Mouse (Mus musculus) hindbrain, embryonic 14.5 days (tissue): ENCODE measurements around the gene Acsbg2. TPM values are rescaled to one million over a fixed set of nuclear protein-coding genes. Genes with fewer than 3 reads are reported as not detected.

Experiments used
- ATAC-seq: fragments of 200-750 bp; cut with Nextera tagmentation; 2 replicates; pipeline ENCODE4 v1.8.0; 2017; ENCODE audit warnings: moderate number of reproducible peaks, mild to moderate bottlenecking, moderate TSS enrichment, moderate library complexity; ENCODE audit not compliant: low FRiP score
- DNase-seq: peaks from one replicate; pipeline ENCODE4 v3.0.0-alpha.2; 2015; ENCODE audit warnings: low spot score
- H3K27ac ChIP-seq: fragments of 300-500 bp; sonication (generic); 2 replicates; pipeline ENCODE4 v1.5.1; 2014; ENCODE audit warnings: mild to moderate bottlenecking, moderate library complexity
- H3K27me3 ChIP-seq: fragments of 300-500 bp; sonication (generic); 2 replicates; pipeline ENCODE4 v1.6.1; 2014; ENCODE audit warnings: mild to moderate bottlenecking, low read length, mixed read lengths; ENCODE audit not compliant: control insufficient read depth, insufficient read depth
- H3K36me3 ChIP-seq: fragments of 300-500 bp; sonication (generic); replicated peaks from 2 replicates; pipeline ENCODE4 v1.6.1; 2014; ENCODE audit not compliant: control insufficient read depth, insufficient read depth
- H3K4me1 ChIP-seq: fragments of 300-500 bp; sonication (generic); replicated peaks from 2 replicates; pipeline ENCODE4 v1.6.1; 2014; ENCODE audit warnings: antibody characterized with exemption, low read length, mixed read lengths; ENCODE audit not compliant: control insufficient read depth, insufficient read depth
- H3K4me2 ChIP-seq: fragments of 300-500 bp; sonication (generic); replicated peaks from 2 replicates; pipeline ENCODE4 v1.6.1; 2014; ENCODE audit warnings: mild to moderate bottlenecking, moderate library complexity
- H3K4me3 ChIP-seq: fragments of 300-500 bp; sonication (generic); replicated peaks from 2 replicates; pipeline ENCODE4 v1.5.1; 2014; ENCODE audit warnings: mild to moderate bottlenecking, low read length
- H3K9ac ChIP-seq: fragments of 300-500 bp; sonication (generic); 2 replicates; pipeline ENCODE4 v1.6.1; 2014
- H3K9me3 ChIP-seq: fragments of 300-500 bp; sonication (generic); 2 replicates; pipeline ENCODE4 v1.6.1; 2016; ENCODE audit warnings: low read length; ENCODE audit not compliant: control insufficient read depth
- WGBS: fragments of 180-500 bp; shearing (Covaris S2); extraction: QIAGEN DNeasy Blood & Tissue Kit; methylation state at CpG from one replicate; pipeline ENCODE4 v1.1.7; 2014; 5-methylcytosine and 5-hydroxymethylcytosine counted together
- polyA plus RNA-seq: library from polyadenylated mRNA; unstranded; fragments of >200 nt; fragmentation: Nextera tagmentation; extraction: Ambion mirVana; gene quantifications from 2 replicates; pipeline ENCODE4 v1.2.1, GENCODE M21; 2014

The Acsbg2 gene
- polyA plus RNA-seq, 1 experiment from 2014 or later: not detected

DNA sequence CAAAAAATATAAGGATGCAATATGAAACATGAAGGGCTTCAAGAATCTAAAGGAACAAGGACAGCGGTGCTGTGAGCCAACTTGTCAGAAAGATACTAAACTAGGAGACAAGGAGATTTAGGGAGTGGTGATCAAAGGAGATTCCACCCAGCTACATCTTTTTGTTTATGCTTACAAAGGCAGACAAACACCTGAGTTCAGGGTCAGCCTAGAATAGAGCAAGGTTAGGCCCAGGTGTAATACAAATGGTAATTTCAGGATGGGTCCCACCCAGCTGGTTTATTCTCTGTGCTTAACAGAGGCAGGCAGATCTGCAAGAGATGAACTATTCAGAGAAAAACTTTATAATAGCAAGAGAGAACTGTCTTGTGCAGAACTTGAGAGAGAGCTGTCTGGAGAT lies 40.9 kb downstream of the Acsbg2 start:
- H3K9ac ChIP-seq: no peak overlapping the region
- no peak overlapping the region for H3K27ac ChIP-seq
- peaks cover 20% of the 10 kb centered on the region for H3K4me1 ChIP-seq
- H3K9me3 ChIP-seq: no peaks in the 10 kb centered on the region
- DNase-seq (no peak), ATAC-seq (no peak)
- no peaks in the 10 kb centered on the region for H3K36me3 ChIP-seq
- H3K4me3 ChIP-seq: no peak overlapping the region
- H3K4me2 ChIP-seq: no peak overlapping the region
- 92% methylated on average over 1 of the region's 1 CpGs for WGBS
- peaks cover 20% of the 10 kb centered on the region for H3K27me3 ChIP-seq

DNA sequence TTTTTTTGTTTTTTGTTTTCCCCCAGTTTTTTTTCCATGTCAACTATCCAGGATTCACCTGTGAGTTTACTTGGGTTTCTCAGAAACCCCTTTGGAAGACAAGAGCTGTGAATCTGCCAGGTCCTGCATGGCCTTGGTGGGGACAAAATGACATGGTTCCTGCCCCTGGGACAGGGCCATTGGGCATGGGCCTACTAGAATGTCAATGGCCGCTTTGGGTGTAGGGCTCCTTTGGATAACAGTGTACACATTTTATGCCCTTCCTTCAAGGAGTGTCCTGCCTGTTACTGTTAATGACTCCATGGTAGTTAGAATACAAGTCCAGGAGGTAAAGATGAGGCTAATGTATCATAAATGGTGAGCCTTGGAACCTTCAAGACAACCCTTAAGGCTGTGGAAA lies 41.3 kb downstream of the Acsbg2 start:
- 94% methylated on average over 1 of the region's 1 CpGs for WGBS
- Histone ChIP-seq H3K4me2 (no peak overlapping the region), H3K4me1 (peaks cover 20% of the 10 kb centered on the region), H3K4me3 (no peak overlapping the region), H3K9ac (no peak overlapping the region), H3K27ac (no peak overlapping the region), H3K9me3 (no peaks in the 10 kb centered on the region), H3K27me3 (peaks cover 20% of the 10 kb centered on the region), H3K36me3 (no peaks in the 10 kb centered on the region)
- DNase-seq: no peak
- ATAC-seq: no peak

DNA sequence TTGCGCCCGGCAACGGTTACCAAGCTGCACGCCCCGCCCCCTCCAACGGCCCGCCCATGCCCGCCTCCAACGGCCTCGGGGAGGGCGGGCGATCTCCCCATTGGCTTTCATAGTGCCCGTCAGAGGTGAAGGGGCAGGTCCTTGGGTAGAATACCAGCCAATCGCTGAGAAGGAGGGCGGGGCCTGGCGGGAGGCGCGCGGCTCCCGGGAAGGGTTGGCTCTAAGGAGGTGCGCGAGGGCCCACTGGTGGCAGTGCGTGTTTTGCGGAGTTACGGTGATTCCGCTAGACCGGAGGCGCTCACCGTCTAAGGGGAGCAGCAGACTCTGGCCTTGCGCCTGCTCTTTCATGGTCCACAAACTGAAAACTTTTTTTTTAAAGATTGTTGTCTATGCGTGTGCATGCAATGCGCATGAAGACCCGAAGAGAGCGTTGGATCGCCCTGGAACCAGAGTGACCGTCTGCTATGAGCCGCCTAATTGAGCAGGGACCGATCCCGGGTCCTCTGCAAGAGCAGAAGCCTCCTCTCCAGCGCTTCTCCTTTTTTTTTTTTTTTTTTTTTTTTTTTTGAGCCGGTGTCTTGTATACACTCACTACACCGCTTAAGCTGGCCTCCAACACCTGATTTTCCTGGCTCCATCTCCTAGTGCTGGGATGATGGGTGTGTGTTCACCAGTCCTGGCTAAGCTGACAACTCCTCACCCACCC lies 43.0 kb downstream of the Acsbg2 start:
- peak overlapping the region; percentile 56; the same call in 1 of the 2 replicates for H3K9ac ChIP-seq
- WGBS: under 1% methylated on average over 37 of the region's 42 CpGs

DNA sequence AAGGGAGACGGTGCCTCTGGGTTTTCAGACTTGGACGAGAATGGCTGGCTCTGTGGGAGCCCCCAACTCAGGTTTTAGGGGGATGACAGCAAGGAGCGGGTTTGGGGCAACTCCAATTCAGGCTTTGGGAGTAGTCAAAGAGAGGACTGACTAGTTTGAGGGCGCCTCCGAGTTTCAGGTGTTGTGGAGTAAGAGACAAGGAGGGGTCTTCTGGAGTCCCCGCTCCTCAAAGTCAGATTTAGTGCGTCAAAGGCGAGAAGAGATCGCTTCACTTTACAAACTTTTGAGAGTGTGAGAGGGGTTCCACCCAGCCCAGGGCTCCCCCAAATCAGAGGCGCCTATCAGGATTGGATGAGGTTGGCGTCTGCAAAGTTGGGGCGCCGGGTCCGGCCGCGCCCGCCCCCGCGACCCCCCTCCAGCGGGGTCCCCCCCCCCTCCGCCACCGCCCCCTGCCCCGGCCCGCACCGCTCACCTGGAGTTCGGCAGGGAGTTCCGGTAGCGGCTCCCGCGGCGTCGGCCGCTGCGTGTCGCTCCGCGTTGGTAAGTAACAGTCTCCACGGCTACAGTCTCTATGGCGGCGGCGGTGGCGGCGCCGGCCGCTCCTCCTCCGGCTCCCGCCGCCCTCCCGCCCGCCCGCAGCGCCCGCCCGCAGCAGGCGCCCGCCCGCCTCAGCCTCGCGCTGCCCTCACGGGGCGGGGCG lies 43.7 kb downstream of the Acsbg2 start, which contains the start of gene Rfx2:
Gene Rfx2, minus strand, starts transcription at position 603 of the 700 bp plus-strand sequence.
- ATAC-seq (no peak), DNase-seq (no peak)
- 0 out of 2 replicates have a peak within 1 kb of the TSS, but pooled peaks have one; percentile 20 for H3K27ac ChIP-seq
- H3K4me1 ChIP-seq: peaks cover 20% of the 10 kb centered on the region
- H3K4me2 ChIP-seq: peak within 1 kb of the TSS; percentile 81
- peaks cover 20% of the 10 kb centered on the region for H3K27me3 ChIP-seq
- H3K4me3 ChIP-seq: peak within 1 kb of the TSS; percentile 63
- H3K9ac ChIP-seq: peak within 1 kb of the TSS; percentile 56
- no peaks in the 10 kb centered on the region for H3K9me3 ChIP-seq
- under 1% methylated on average over 46 of the region's 62 CpGs for WGBS
- H3K36me3 ChIP-seq: no peaks in the 10 kb centered on the region

More for the DNA sequence above, 43.0 kb downstream of the Acsbg2 start:
- peaks cover 20% of the 10 kb centered on the region for H3K4me1 ChIP-seq
- no peaks in the 10 kb centered on the region for H3K9me3 ChIP-seq
- H3K27ac ChIP-seq: no peak overlapping the region
- H3K27me3 ChIP-seq: peaks cover 20% of the 10 kb centered on the region
- H3K4me2 ChIP-seq: peak overlapping the region; percentile 81
- H3K4me3 ChIP-seq: peak overlapping the region; percentile 63
- no peaks in the 10 kb centered on the region for H3K36me3 ChIP-seq
- peak; percentile 97 for DNase-seq
- ATAC-seq: peak; percentile 99

DNA sequence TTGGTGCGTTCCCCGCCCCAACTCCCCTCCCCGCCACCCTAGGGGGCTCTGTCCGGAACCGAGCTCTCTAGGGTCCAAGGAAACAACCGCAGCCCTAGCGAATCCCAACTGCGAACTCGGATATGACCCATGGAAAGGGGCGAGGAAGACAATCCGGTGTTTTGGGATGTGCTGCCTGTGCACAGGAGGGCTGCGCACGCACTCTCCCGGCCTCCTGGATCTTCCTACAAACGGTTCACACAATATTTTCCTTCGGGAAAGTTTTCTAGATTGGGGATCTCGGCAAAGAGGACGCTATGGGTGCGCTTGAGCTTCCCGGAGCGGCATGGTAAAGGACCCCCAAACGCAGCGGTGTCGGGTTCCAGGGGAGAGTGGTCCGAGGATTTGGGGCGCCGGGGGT lies 44.5 kb downstream of the Acsbg2 start:
- H3K9me3 ChIP-seq: no peaks in the 10 kb centered on the region
- H3K4me2 ChIP-seq: peak overlapping the region; percentile 81
- H3K27ac ChIP-seq: 0 out of 2 replicates have a peak overlapping the region, but pooled peaks have one; percentile 20
- H3K9ac ChIP-seq: peak overlapping the region; percentile 56
- under 1% methylated on average over 27 of the region's 27 CpGs for WGBS
- H3K4me3 ChIP-seq: peak overlapping the region; percentile 63
- ATAC-seq (no peak), DNase-seq (no peak)
- no peaks in the 10 kb centered on the region for H3K36me3 ChIP-seq
- peaks cover 20% of the 10 kb centered on the region for H3K27me3 ChIP-seq
- H3K4me1 ChIP-seq: peaks cover 20% of the 10 kb centered on the region

DNA sequence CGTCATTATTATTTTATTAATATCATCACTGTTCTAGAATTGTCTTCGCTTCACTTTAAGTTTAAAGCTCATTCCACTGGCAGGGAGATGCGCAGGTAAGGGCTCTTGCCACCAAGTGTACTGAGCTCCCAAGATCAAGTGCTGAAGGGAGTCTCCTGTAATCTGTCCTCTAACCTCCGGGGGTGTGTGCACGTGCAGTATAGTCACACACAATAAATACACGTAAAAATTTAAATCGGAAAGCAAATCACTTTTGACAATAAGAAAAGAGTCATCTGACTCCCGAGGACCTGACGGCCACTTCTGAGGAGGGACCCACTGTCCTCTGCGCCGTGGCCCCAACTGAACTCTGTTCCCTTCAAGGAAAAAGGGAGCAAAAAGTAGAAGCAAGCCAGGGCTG lies 45.1 kb downstream of the Acsbg2 start:
- H3K4me3 ChIP-seq: peak overlapping the region; percentile 63
- H3K9ac ChIP-seq: peak overlapping the region; percentile 56
- H3K4me1 ChIP-seq: peaks cover 20% of the 10 kb centered on the region
- WGBS: 27% methylated on average over 11 of the region's 11 CpGs
- H3K36me3 ChIP-seq: no peaks in the 10 kb centered on the region
- H3K4me2 ChIP-seq: peak overlapping the region; percentile 81
- H3K9me3 ChIP-seq: no peaks in the 10 kb centered on the region
- DNase-seq (no peak), ATAC-seq (no peak)
- H3K27ac ChIP-seq: no peak overlapping the region
- H3K27me3 ChIP-seq: peaks cover 20% of the 10 kb centered on the region

DNA sequence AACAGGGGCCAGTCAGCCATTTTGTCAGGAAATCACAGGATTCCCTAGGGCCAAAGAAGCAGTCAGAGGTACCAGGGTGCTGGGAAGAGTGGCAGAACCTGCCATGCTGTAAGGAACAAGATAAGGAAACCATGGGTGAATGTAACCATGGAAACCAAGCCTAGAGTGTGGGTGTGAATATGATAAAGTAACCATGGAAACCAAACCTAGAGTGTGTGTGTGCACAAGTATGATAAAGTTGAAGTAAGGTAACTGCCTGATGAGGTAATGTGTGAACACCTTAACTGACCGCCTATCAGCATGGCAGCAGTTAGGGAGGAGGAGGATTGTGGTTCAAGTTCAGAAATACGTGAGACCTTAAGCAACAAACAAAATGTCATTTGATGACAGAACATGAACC lies 47.5 kb downstream of the Acsbg2 start:
- peaks cover 20% of the 10 kb centered on the region for H3K27me3 ChIP-seq
- DNase-seq: no peak
- ATAC-seq: no peak

DNA sequence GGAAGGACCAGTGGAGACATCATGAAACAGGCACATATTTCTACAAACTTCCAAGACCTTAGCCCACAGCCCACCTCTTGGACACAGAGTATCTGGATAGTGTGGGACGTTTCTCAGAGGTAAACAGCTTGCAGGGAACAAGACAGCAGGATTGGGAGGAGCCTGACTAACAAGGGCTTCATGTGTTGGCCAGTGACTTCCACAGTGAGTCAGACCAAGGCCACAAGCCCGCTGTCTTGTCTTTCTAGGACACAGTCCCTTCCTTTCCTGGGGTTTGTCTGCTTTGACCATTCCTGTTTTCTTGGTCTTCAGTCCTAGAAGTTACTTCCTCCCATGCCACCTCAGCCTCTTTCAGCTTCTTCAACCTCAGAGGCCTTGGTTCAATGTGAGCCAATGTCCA lies 50.9 kb downstream of the Acsbg2 start:
- WGBS: 75% methylated on average over 2 of the region's 2 CpGs
- no peaks in the 10 kb centered on the region for H3K36me3 ChIP-seq
- no peak for ATAC-seq

More for the DNA sequence above, 47.5 kb downstream of the Acsbg2 start:
- H3K4me2 ChIP-seq: no peak overlapping the region
- H3K9me3 ChIP-seq: no peaks in the 10 kb centered on the region
- H3K27ac ChIP-seq: no peak overlapping the region
- no peak overlapping the region for H3K9ac ChIP-seq
- H3K36me3 ChIP-seq: no peaks in the 10 kb centered on the region
- WGBS: 85% methylated on average over 2 of the region's 2 CpGs
- no peak overlapping the region for H3K4me3 ChIP-seq
- peaks cover 19% of the 10 kb centered on the region for H3K4me1 ChIP-seq

DNA sequence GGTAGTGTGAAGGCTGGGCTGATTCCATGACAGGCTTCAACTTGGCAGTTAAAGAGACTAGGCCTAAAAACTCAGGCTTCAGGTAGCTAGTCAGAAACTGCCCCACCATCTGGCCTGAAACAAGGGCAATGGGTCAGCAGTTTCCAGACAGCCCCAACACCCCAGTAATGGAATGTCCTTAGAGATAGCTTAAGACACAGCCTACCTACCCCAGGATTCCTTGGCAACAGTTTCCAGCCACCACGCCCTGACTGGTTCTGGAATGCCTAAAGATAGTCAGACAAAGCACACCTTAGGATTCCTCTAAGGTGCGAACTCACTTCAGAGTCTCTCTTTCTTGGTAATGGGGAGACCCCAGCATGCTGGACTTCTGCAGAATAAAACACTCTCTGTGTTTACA lies 51.9 kb downstream of the Acsbg2 start:
- Histone ChIP-seq H3K9me3 (no peaks in the 10 kb centered on the region), H3K27me3 (no peaks in the 10 kb centered on the region), H3K4me2 (no peak overlapping the region), H3K36me3 (no peaks in the 10 kb centered on the region), H3K9ac (no peak overlapping the region), H3K27ac (no peak overlapping the region), H3K4me3 (no peak overlapping the region), H3K4me1 (peaks cover 4% of the 10 kb centered on the region; the same call in 1 of the 2 replicates)
- 93% methylated on average over 2 of the region's 2 CpGs for WGBS
- DNase-seq (no peak), ATAC-seq (no peak)

More for the DNA sequence above, 50.9 kb downstream of the Acsbg2 start:
- H3K4me2 ChIP-seq: no peak overlapping the region
- DNase-seq: no peak
- no peak overlapping the region for H3K27ac ChIP-seq
- no peaks in the 10 kb centered on the region for H3K27me3 ChIP-seq
- no peak overlapping the region for H3K9ac ChIP-seq
- H3K9me3 ChIP-seq: no peaks in the 10 kb centered on the region
- no peaks in the 10 kb centered on the region; the same call in 1 of the 2 replicates for H3K4me1 ChIP-seq
- no peak overlapping the region for H3K4me3 ChIP-seq
